Mouse (Mus musculus): ENCODE data around the gene Lpar6.

DNA sequence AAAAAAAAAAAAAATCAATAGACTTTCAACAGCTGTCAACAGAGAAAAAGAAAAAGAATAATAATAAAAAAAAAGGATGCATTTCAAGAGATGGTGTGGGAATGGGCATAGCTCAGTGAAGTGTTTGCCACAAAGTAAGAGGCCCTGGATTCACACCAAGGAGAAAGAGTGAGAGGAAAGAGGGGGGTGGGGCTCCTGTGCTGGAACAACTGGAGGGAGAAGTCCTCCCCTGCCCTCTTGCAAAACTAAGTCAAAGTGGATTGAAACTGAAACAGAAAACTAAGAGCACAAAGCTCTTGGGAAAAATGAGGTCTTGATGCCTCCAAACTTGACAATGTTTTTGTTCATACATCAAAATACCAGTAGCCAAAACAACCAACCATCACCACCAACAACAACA is 28.4 kb upstream of the Lpar6 start:
- TF ChIP-seq CTCF (IDR thresholded peaks at IDR 0.05; ENCODE audit: low read depth, low read length) (no peak), POLR2A (IDR thresholded peaks at IDR 0.05; ENCODE audit: borderline replicate concordance, low read depth, low read length) (no peak)
